Mouse (Mus musculus): ENCODE data around the gene Dnmt3l. TPM values are rescaled to one million over a fixed set of nuclear protein-coding genes. Genes with fewer than 3 reads are reported as not detected.
A peak's percentile ranks its signal among the peaks of the same experiment; 100 is the strongest.

Dnmt3l gene
- polyA plus RNA-seq, 1 experiment: 6.7 TPM

GRCm38 (mm10) chr10:78042697-78043405 lies 1.1 kb downstream of the Dnmt3l start:
- Histone ChIP-seq H3K4me3 (replicated peaks; ENCODE audit: control insufficient read depth, low read depth, low read length) (no peak overlapping the region), H3K4me1 (ENCODE audit: control insufficient read depth, insufficient read depth, low read length) (no peaks in the 10 kb centered on the region; the same call in none of the 2 replicates)
- no peak for TF ChIP-seq CTCF (IDR thresholded peaks at IDR 0.05; ENCODE audit: control insufficient read depth, insufficient read depth, low read length)
- TF ChIP-seq POLR2A (IDR thresholded peaks at IDR 0.05; ENCODE audit: borderline replicate concordance, control insufficient read depth, low read depth, low read length): no peak

DNA sequence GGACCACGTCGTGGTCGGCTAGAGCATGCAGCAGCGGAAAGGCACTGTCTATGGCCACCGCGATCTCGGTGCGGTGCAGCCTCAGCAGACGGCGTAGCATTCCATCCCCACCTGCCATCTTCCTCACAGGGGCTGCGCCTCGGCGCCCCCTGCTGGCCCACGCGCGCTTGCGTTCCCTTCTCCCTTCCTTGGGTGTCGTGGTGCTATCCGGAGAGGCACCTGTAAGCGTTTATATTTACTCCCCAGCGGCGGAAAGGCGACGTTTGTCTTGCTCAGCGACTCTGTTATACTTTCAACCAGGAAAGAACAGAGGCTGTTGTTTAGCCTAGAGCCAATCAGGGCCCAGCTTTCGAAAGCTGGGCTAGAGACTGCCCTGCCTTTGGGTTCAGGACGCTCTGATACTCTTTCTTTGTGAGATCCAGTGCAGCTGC lies 1.7 kb downstream of the Dnmt3l start, which contains the start of gene Aire:
Aire (minus strand) TSS at position 205 of the 431 bp plus-strand sequence.
- 6% methylated on average over 27 of the region's 27 CpGs for WGBS
- no peak within 1 kb of the TSS for H3K4me3 ChIP-seq (replicated peaks; ENCODE audit: control insufficient read depth, low read depth, low read length)
- H3K27ac ChIP-seq (ENCODE audit: control insufficient read depth, insufficient read depth, low read depth, low read length, poor library complexity): no peak within 1 kb of the TSS
- no peaks in the 10 kb centered on the region; the same call in none of the 2 replicates for H3K4me1 ChIP-seq (ENCODE audit: control insufficient read depth, insufficient read depth, low read length)
- TF ChIP-seq CTCF (IDR thresholded peaks at IDR 0.05; ENCODE audit: control insufficient read depth, insufficient read depth, low read length) (peak; percentile 81), POLR2A (IDR thresholded peaks at IDR 0.05; ENCODE audit: borderline replicate concordance, control insufficient read depth, low read depth, low read length) (no peak)

More at GRCm38 (mm10) chr10:78042697-78043405, 1.1 kb downstream of the Dnmt3l start:
- WGBS: 77% methylated on average over 14 of the region's 14 CpGs
- no peak overlapping the region for H3K27ac ChIP-seq (ENCODE audit: control insufficient read depth, insufficient read depth, low read depth, low read length, poor library complexity)

GRCm38 (mm10) chr10:78044531-78044930 lies 2.8 kb downstream of the Dnmt3l start:
- no peaks in the 10 kb centered on the region; the same call in none of the 2 replicates for H3K4me1 ChIP-seq (ENCODE audit: control insufficient read depth, insufficient read depth, low read length)
- WGBS: 71% methylated on average over 1 of the region's 1 CpGs
- TF ChIP-seq POLR2A (IDR thresholded peaks at IDR 0.05; ENCODE audit: borderline replicate concordance, control insufficient read depth, low read depth, low read length) (no peak), CTCF (IDR thresholded peaks at IDR 0.05; ENCODE audit: control insufficient read depth, insufficient read depth, low read length) (no peak)
- H3K27ac ChIP-seq (ENCODE audit: control insufficient read depth, insufficient read depth, low read depth, low read length, poor library complexity): no peak overlapping the region
- H3K4me3 ChIP-seq (replicated peaks; ENCODE audit: control insufficient read depth, low read depth, low read length): no peak overlapping the region

- Histone ChIP-seq H3K4me1 (ENCODE audit: control insufficient read depth, insufficient read depth, low read length) (no peaks in the 10 kb centered on the region; the same call in none of the 2 replicates), H3K4me3 (replicated peaks; ENCODE audit: control insufficient read depth, low read depth, low read length) (no peak overlapping the region), H3K27ac (ENCODE audit: control insufficient read depth, insufficient read depth, low read depth, low read length, poor library complexity) (no peak overlapping the region)
- WGBS: 78% methylated on average over 4 of the region's 4 CpGs
- TF ChIP-seq POLR2A (IDR thresholded peaks at IDR 0.05; ENCODE audit: borderline replicate concordance, control insufficient read depth, low read depth, low read length) (no peak), CTCF (IDR thresholded peaks at IDR 0.05; ENCODE audit: control insufficient read depth, insufficient read depth, low read length) (no peak)
These were observed 4.6 kb downstream of the Dnmt3l start for GRCm38 (mm10) chr10:78046388-78046787.

GRCm38 (mm10) chr10:78048061-78048730 lies 6.4 kb downstream of the Dnmt3l start:
- H3K27ac ChIP-seq (ENCODE audit: control insufficient read depth, insufficient read depth, low read depth, low read length, poor library complexity): no peak overlapping the region
- no peak for TF ChIP-seq POLR2A (IDR thresholded peaks at IDR 0.05; ENCODE audit: borderline replicate concordance, control insufficient read depth, low read depth, low read length)
- TF ChIP-seq CTCF (IDR thresholded peaks at IDR 0.05; ENCODE audit: control insufficient read depth, insufficient read depth, low read length): no peak
- no peak overlapping the region for H3K4me3 ChIP-seq (replicated peaks; ENCODE audit: control insufficient read depth, low read depth, low read length)
- WGBS: 71% methylated on average over 9 of the region's 10 CpGs
- H3K4me1 ChIP-seq (ENCODE audit: control insufficient read depth, insufficient read depth, low read length): no peaks in the 10 kb centered on the region; the same call in none of the 2 replicates

DNA sequence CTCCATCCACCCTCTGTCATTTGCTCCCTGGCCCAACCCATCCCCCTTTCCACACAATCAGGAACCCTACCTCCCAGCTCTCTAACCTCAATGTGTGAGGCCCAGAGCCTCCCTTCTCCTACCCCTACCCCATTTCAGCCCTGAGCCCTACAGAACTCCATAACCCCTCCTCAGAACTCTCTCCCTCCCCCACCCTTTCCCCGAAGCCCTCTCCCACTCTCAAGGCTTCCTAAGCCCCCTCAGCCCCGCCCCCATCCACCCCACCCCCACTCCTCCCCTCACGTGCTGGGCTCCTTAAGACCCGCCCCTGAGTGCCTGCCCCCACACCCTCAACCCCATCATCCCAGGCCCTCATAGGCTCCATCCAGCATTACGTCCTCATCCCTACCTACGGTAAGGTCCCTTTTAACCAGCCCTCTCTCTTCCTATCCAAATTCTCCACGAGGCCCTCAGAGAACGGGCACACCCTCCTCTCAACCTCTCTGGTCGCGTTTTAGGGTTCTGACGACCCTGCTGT lies 7.8 kb downstream of the Dnmt3l start:
- WGBS: 77% methylated on average over 11 of the region's 11 CpGs
- no peak for TF ChIP-seq CTCF (IDR thresholded peaks at IDR 0.05; ENCODE audit: control insufficient read depth, insufficient read depth, low read length)
- TF ChIP-seq POLR2A (IDR thresholded peaks at IDR 0.05; ENCODE audit: borderline replicate concordance, control insufficient read depth, low read depth, low read length): no peak

DNA sequence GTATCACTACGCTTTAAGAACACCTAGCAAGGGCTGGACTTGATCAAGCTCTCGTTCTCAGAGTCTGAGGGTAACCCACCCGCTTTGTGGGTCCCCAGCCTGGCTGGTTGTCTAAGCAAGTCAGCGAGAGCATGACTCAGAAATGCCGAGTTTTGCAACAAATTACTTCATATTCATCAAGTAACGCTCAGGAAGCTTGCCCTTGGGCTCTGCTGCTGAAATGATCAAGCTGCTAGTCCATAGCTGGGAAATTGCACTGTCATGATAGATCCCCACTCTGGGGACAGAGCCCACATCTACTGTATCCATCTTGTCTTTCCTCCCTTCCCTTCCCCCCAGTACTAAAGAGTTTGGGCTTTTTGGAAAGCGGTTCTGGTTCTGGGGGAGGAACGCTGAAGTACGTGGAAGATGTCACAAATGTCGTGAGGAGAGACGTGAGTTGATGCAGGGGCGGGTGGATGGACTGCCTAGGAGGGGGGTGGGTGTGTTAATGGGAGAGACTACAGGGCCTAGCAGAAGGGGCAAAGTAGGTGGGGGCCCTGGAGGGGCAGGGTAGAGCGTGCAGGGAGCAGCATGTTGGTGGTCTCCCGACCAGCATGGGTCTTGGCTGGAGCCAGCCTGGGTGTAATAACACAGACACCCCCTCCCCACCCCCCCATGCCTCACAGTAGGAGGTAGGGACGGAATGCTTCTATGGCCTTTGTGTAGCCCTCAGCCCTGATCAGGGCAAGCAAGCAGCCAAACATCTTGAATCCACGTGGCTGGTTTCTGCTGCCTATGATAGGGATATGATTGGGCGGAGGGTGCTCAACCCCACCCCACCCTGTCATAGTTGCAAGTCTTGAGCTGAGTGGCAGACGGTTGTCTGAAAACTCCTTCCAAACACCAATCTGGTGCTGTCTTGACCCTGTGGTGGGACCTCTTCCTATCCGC lies 13.2 kb downstream of the Dnmt3l start:
- WGBS: 42% methylated on average over 19 of the region's 19 CpGs
- no peak overlapping the region for H3K4me3 ChIP-seq (replicated peaks; ENCODE audit: control insufficient read depth, low read depth, low read length)
- no peaks in the 10 kb centered on the region for H3K4me1 ChIP-seq (ENCODE audit: control insufficient read depth, insufficient read depth, low read length)
- no peak overlapping the region for H3K27ac ChIP-seq (ENCODE audit: control insufficient read depth, insufficient read depth, low read depth, low read length, poor library complexity)
- TF ChIP-seq CTCF (IDR thresholded peaks at IDR 0.05; ENCODE audit: control insufficient read depth, insufficient read depth, low read length): no peak
- no peak for TF ChIP-seq POLR2A (IDR thresholded peaks at IDR 0.05; ENCODE audit: borderline replicate concordance, control insufficient read depth, low read depth, low read length)

More for the DNA sequence above, 7.8 kb downstream of the Dnmt3l start:
- no peaks in the 10 kb centered on the region for H3K4me1 ChIP-seq (ENCODE audit: control insufficient read depth, insufficient read depth, low read length)
- no peak overlapping the region for H3K4me3 ChIP-seq (replicated peaks; ENCODE audit: control insufficient read depth, low read depth, low read length)
- H3K27ac ChIP-seq (ENCODE audit: control insufficient read depth, insufficient read depth, low read depth, low read length, poor library complexity): no peak overlapping the region
